Mouse (Mus musculus) c-Kit-positive CD71-negative TER-119-negative erythroid progenitor cells, embryonic 14.5 days (primary cell): ENCODE measurements around the gene Kcnma1.

Experiments used
- DNase-seq: peaks from one replicate; pipeline ENCODE4 v3.0.0-alpha.2; 2013; ENCODE audit warnings: low read depth

Gene Kcnma1

DNA sequence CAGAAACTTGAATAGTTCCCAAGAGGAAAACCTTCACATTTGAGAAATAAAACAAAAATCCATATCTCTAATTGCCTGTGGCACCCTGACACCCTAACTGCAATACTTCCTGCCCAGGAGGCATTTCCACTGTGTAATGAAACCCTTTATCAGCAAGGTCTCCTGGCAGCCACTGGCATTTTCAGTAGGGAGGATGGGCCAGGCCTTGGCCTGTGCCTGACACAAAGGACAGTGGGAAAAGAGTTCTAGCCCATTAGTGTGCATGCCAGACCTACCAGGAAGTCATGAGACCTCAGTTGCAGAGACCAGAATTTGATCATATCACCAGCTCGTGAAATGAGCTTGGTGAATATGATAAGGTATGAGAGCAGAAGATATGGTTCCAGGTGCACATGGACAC is 488.4 kb downstream of the Kcnma1 start:
- DNase-seq: no peak

DNA sequence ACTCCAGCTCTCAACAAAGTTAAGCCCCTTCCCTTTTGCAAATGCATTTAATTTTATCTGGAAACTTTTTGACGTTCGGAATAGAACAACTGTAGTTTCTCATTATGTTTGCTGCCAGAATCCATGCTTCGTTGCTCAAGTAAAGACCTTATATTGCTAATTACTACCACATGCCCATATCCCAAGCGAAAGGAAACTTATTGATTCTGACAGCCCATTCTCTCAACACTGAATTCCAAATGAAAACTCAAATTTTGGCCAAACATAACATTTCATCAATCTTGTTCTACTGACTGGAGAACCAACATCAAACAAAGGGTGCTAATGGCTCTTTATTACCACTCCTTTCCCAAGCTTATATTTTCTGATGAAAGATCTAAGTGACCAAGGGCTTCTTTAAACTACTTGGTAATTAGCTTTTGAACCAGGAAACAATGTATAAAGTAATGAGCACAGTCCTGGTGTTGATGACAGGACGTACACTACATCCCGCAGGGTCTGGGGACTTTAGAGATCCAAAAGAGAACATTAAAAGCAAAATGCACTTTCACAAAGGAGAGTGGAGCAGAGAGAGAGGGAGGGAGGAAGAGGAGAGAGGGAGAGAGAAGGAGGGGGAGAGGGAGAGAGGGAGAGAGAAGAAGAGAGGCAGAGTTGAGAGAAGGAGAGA is 490.3 kb downstream of the Kcnma1 start:
- DNase-seq: no peak

DNA sequence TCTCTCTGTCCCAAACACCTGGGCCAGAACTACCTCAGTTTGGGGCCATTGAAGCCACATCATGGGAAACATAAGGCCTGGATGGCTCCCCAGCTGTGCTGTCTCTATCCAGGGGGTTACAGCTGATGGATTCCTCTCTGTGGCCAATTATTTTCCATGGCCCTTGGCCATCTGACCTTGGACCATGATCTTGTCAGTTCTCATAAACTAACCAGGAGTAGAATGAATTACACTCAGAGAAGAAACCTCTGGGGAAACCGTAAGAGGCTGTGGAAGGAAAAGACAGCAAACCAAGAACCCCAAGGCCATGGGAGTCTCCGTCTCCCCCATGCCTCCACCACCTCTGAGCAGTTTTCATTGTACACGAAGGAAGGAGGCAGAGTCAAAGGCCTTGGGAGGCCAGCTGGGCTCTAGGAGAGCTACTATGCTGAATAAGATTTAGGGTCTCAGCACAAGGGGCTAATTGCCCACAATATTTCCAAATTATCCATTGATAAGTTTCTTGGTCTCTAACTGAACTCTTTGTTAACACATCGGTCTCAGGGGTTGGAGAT is 491.6 kb downstream of the Kcnma1 start:
- no peak for DNase-seq

DNA sequence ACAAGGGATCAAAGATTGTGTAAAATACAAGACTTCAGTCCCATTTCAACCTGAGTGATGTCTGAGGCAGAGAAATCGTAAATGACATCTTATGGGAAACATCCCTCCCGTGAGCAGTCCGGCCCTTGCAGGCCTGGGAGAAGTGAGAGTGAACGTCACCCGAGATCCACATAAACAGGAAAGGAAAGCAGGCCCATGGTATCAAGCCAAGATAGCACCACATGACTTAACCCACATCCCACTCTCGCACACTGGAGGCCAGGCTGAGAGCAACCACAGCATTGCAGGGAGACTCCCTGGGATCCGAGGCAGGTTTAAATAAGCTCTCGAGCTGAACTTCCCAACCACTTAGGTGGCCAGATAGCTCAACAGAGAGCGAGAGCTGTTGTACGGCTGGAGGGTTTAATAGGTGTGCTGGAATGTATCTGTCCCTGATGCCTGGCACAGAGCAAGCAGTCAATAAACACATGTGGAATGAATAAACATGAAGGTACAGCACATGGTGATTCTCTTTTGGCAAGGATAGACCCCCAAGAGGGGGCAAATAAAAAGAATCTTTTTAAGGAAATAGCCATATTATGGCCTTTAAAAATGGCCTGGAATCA is 493.1 kb downstream of the Kcnma1 start:
- no peak for DNase-seq

DNA sequence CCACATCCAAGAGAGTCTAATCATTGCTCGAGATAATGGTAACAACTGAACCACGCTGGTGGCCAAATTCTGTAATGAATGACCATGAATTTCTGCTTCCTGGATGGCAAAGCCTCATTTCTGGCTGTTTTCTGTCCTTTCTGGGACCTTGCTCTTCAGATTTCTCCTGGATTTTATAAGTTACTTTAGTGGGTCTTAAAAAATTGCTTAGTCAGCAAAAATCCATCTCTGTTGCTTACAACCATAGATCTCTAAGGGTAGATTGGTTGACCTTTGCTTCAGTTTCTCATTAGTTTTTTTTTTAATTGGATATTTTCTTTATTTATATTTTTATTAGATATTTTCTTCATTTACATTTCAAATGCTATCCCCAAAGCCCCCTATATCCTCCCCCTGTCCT is 496.9 kb downstream of the Kcnma1 start:
- DNase-seq: no peak

DNA sequence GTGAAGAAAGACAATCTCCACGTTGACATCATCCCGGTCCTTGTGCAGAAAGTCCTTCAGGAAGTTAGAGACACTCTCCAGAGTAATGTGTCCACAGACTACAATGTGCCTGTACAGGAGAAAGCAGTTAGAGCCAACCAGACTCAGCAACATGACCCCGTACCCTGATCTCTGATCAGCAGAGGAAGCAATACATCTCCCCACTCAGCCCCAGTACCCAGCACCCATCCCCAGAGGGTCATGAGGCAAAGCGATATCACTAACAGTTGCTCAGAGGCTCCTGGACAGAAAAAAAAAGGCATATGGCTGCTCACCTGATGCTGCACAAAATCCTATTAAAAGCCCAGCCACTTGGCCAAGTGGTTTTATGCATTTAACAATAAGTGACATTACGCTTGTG is 504.5 kb downstream of the Kcnma1 start:
- no peak for DNase-seq

DNA sequence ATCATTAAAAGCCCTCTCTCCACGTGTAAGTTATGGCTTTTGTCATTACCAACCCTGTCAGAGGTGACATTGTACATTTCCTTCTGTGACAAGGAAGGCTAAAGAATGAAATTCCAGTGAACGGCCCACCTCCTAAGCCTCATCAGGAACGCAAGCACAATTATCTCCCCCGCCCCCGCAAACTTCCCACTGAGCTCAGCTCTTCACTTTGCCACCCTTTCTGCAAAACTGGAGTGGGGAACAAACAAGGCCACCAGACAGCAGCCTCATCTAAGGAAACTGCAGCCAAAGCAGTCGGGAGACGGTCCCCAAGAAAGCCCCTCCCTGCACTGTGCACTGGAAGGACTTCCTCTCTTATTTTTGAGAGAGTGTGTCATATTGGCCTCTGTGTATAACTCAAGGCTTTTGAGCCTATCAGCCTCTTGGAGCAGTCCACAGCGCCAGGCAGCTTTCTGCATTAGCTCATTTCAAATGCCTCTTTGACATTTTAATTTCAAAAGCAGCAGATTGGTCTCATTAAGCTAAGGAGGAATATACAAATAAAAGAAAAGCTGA is 512.0 kb downstream of the Kcnma1 start:
- DNase-seq: no peak

DNA sequence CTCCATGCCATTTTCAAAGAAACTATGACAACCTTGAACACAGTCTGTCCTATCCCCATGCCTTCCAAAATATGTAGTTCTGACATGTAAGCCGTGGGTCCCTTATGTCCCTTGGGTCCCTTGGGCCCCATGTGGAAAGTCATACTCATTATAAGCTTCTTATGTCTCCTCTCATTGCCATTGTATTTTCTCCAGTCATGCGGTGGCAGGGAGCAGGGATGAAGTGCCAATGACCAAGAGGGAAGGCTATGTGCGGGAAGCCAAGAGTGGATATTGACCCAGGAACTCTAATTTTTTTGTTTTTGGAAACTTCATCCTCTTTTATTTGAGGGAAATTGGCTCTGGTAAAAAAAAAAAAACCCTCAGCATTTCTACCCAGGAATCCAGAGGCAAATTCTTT is 517.5 kb downstream of the Kcnma1 start:
- DNase-seq: no peak

DNA sequence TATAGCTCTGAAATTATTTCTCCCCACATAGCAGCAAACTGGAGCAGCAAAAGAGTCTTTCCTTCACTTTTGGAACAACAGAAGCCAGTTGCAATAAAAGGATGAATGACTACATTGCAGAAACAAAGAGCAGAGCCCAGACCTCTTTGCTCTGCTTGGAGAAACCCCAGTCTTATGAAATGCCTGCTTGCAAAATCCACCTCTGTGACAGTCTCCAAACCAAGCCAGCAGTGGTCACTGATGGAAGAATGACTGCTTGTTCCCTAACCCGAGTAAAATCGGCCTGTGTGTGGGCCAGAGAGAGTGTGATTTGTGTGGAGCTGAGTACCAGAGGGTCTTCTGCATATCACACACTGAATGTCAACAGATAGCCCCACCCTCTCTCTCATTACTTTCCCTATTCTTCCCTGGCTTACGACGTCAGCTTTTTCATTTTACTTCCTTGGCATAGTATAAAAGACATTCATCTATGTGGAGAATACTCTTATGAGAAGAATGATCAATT is 518.0 kb downstream of the Kcnma1 start:
- no peak for DNase-seq

DNA sequence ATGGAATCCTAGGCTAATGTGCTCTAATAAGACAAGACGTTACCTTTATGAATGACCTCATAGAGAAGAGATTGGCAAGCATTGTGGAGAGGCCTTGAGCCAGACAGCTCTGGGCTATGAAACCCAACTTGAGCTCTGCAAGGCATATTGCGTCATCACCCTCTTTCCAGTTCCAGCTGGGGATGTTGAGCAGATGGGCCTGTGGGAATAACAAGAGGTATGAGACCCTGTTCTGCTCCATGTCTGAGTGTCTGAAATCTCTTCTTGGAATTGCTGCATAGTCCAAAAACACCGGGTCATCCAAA is 519.8 kb downstream of the Kcnma1 start:
- DNase-seq: no peak

DNA sequence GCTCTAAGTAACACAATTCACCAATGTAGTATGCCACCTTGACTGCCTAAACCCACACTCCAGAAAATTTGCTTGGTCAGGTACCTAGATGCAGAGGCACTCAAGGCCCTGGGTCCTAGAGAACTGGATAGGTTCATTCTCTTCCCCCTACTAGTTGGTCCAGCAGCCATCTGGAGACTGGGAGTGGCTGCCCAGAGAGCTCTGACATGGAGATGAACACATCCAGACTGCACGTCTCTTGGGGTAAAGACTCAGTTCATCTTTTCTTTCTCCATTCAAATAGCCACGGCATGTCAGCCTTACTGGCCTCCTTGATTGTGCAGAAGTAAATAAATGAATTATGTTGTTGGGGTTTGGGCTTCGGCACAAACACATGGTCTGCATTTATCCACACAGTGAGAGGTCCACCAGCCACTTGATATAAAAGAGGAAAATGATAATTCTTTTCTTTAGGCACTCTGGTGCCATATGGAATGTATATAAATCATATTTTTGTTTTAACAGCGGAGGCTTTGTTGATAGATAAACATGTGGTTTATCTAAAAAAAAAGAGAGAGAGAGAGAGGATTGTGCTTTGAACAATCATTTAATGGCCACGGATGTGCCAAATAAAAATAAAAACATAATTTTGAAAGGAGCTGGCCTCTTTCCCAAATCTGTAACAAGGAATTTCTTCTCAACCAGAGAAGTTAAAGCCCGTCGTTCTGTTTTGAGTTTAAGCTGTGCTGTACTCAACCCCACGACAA is 520.4 kb downstream of the Kcnma1 start:
- no peak for DNase-seq

DNA sequence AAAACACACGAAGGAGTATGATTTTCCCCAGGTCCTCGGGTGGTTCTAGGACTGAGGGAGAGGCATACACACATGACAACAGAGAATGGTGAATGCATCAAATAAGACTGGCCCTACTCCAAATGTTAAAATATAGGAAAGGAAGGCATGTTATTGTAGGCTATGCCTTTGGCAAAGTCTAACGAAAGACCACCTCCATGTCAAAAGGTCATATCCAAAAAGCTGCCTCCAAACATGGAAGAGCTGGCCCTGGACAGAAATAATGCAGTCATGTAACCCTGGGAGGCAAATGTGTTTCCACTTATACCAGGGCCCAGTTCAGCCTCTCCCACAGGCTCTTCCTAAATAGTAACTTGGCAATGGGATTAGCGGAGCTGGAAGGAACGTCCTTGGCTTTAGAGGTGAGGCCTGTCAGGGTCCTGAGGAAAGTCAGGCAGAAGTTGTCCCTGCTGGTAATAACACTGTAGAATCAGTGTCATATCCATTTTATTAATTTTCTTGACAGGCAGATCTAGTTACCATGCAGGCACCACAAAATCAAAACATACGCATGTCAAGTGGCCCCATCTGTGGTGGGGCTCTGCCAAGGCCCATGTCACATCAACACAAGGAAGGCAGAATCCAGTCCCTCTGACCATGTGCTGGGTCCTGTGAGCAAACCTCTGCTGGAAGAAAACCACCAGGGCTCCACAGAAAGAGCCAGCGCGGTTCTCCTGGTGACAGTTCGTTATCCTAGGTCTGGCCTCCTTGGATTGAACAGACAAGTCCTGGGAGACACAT is 521.5 kb downstream of the Kcnma1 start:
- DNase-seq: no peak

DNA sequence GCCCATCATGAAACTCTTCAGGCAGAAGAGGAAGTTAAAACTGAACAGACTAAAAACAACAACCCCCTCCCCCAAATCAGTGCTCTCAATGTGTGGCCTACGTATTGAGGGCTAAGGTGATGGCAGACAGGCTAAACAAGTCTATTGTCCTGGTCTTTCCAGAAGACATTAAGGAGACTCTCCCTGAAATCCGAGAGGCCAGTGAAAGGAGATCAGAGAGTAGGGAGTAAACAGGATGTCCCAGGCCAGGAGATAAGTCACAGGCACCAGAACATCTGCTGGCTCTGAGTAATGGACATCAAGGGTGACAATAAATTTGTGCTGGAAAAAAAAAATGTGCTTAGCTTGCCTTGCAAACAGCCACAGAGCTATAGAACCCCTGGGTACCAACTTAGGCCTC is 522.9 kb downstream of the Kcnma1 start:
- no peak for DNase-seq

DNA sequence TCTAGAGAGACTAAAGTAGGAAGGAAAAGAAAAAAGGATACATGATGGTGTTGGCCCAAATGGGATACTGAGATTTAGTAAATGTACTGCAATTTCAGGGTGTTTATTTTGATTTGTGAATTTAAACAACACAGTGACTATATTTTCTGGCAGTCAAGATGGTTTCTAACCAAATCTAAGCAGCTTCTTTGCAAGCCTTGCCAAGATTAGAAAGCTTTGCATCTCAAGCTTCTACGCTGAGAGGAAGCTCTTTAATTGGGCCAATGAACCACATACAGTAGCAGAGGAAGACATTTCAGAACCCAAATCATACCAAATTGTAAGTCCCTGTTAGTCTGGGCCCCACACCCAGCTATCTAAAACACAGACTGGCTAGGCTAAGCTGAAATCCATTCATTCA is 527.6 kb downstream of the Kcnma1 start:
- DNase-seq: no peak

DNA sequence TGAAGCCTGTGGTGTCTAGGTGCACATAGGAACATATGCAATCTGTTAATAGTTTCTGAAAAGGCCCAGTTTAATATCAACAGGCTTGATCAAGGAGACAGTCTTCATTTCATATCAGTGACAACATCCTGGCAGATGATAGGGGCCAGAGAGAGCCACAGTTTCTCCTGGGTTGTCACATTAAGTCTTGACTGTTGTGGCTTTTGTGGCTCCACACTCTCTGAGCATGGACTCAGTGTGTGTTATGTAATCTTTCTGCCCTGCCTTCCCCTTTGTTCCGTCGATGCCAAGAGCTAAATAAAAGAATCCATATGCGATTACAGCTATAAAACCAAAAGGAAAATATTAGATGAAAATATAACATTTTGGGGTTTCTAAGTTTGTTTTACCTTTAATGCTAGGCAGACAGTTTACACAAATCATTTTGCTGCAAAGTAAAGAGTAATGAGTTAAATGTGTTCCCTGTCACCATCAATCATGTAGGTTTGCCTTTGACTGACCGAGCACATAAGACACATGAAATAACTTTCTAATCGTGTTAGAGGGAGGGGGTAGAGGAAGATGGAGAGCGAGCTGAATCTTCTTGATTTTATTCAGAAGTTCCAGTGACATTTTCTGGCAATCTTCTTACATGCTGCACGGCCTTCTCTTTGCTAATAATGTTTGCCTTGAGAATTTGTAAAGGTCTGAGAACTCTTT is 528.3 kb downstream of the Kcnma1 start:
- no peak for DNase-seq

DNA sequence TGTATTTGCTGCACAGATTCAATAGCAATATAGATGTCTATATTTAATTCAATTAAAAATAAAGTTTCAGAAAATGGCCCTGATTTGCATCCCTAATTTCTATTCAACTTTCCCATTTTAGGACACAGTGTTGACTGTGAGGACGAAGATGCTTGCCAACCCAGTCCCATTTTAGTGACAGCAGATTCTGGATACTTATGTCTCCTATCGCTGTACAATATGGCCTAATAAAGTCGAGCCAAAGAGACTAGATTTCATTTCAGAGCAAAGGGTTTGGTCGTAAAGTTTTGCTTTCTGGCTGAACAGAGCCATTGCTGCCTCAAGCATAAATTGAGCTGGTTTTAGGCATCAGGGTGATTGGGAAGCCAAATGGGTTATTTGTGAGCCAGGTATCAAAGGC is 539.2 kb downstream of the Kcnma1 start:
- no peak for DNase-seq

DNA sequence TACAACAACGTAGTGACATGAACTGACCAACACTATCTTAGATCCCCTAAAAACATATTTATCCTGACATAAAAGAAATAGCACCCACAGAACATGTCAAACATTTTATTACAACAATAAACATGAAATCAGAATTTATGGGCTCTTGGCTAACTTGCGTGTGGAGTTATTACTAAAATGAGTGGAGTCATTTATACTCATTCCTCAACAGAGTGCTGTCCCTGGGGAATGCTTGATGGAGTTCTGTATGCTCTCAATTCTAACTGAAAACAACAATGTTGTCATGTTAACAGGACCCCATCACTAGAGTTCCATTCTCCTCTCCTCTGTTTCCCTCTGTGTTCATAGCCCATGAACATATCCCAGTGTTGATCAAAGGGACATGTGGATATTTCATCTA is 544.2 kb downstream of the Kcnma1 start:
- DNase-seq: no peak

DNA sequence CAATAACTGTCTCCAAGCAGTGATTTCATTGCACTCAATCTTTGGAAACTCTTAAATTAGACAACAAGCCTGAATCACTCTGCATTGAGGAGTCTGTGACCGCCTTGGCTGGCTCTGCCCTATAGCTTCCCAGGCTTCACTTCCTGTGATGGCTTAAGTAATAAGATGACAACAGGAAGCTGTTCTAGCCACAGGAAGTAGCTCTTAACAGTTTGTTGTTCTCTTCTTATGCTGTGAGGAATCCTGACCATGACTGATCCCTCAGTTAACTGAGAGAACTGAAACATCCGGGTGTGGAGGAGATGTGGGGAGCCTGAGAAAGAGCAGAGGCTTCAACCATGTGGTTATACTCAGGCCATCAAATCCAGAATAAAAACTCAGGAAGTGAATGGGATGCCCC is 549.2 kb downstream of the Kcnma1 start:
- peak; percentile 13 for DNase-seq

DNA sequence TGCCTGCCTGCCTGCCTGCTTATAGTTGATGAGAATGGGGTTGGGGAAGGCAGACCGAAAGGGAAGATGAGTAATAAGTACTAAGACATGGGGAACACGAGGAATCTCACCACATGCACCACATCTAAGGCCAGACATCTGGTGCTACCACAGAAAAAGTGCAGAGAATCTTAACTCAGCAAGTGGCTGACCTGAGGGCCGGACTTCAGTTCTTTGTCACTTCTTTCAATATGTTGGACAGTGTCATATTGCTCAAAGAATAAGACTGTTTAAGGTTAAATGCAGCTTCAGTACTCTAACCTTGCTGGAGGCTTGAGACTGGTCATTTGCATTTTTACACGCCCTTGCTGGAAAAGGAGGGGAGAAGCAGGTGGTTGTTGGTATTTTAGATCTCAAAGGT is 555.7 kb downstream of the Kcnma1 start:
- DNase-seq: no peak

DNA sequence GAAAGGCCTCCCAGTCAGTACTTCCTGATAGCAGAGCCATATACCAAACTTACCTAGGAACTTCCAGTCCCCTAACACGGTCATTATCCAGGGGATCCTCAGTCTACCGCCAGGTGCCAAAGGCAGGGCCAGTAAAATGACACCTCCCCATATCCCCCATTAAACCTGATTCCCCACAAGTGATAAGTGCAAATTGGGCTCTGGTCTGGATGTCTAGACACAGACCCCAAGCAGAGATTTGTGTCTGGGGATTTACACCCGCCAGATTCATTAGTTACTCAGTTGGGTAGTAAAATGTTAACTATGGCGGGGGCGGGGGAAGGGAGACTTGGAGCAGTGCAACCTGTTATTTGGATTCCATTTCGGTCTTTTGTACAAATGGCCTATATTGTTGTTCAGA is 562.6 kb downstream of the Kcnma1 start:
- DNase-seq: no peak

DNA sequence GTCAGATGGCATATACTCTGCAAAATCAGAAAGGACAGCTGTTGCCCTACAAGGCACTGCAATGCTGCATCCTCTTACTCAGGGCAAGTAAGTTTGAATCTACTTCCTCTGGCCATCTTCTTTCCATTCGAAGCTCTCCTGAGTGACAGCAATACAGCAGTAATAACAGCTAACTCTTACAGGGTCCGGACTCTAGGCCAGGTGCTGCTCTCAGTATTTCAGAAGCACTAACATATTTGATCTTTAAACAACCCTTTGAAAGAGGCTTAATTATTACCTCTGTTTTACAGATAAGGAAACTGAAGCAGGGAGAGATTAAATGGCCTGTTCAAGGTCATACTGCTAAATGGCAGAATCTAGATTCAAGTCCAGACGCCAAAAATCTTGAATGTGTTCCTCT is 576.8 kb downstream of the Kcnma1 start:
- no peak for DNase-seq

DNA sequence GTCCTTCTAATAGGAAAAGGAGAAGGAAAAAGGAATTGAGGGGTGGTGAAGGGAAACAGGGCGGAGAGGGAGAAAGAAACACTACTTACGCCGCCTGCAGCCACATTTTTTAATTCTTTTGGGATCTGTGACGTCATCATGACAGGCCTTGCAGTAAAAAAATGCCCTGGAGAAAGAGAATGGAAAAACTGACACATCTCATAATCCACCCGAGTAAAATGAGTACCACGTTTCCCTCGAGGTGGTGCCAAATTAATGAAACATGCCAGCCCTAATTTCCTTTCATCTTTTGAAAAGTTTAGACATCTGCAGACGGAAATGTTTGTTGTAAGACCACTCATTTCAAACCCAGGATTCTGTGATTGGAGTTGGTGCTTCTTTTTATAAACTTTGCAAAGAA is 578.4 kb downstream of the Kcnma1 start:
- DNase-seq: no peak
